Mouse (Mus musculus): ENCODE measurements around the gene Magi2. TPM values are rescaled to one million over a fixed set of nuclear protein-coding genes. Genes with fewer than 3 reads are reported as not detected.

The Magi2 gene
- polyA plus RNA-seq, 1 experiment from 2014 or later = 1.9 TPM

DNA sequence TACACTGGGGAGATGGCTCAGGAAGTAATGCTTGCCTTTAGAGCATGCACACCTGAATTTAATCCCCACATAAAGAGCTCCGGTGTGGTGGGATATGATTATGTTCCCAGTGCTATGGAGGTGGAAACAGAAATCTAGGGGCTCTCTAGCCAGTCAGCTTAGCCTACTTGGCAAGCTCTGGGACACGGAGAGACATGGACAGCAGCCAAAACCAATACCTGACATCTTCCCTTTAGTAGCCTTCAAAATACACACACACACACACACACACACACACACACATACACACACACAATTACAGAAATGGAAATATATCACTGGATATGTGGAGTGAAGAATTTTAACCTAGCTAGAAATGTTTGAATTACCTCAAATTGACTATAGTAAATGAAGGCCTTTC, 1265.1 kb downstream of the Magi2 start:
- H3K4me1 ChIP-seq (ENCODE audit: insufficient read depth, low read depth, low read length) = no peaks in the 10 kb centered on the region

DNA sequence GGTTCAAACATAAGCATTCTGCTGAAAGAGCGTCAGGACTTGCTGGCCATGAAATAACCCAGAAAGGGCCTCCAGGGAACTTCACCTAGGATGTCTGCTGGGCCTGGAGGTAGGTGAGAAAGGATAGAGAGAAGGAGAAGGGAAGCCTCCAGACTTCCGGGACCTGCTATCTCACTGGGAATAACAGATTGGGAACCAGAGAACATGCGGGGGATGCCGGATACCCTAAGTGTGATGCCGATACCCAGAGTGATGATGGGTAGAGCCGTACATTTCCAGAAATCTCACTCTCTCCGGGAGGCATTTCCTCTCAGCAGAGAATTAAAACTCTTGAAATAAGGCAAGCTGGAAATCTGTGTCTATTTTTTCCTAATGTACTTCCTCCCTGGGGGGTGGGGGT, 1265.8 kb downstream of the Magi2 start:
- DNase-seq (ENCODE audit: low spot score) = no peak

More for the DNA sequence above, 1265.1 kb downstream of the Magi2 start:
- H3K9ac ChIP-seq (replicated peaks; ENCODE audit: low read depth) = no peak overlapping the region
- 67% methylated on average over 2 of the region's 2 CpGs for WGBS
- H3K4me2 ChIP-seq (replicated peaks; ENCODE audit: low read depth, low read length) = no peak overlapping the region
- TF ChIP-seq EP300 (IDR thresholded peaks at IDR 0.05) = no peak
- no peak for TF ChIP-seq CTCF (IDR thresholded peaks at IDR 0.05)
- H3K36me3 ChIP-seq (ENCODE audit: insufficient read depth, low read length) = no peaks in the 10 kb centered on the region
- H3K9me3 ChIP-seq (ENCODE audit: low read length) = no peaks in the 10 kb centered on the region
- H3K27ac ChIP-seq (ENCODE audit: low read length) = no peak overlapping the region
- ATAC-seq = no peak
- DNase-seq (ENCODE audit: low spot score) = no peak
- no peak overlapping the region for H3K4me3 ChIP-seq (ENCODE audit: low read depth, low read length)
- no peaks in the 10 kb centered on the region for H3K27me3 ChIP-seq (replicated peaks; ENCODE audit: insufficient read depth, low read length)

DNA sequence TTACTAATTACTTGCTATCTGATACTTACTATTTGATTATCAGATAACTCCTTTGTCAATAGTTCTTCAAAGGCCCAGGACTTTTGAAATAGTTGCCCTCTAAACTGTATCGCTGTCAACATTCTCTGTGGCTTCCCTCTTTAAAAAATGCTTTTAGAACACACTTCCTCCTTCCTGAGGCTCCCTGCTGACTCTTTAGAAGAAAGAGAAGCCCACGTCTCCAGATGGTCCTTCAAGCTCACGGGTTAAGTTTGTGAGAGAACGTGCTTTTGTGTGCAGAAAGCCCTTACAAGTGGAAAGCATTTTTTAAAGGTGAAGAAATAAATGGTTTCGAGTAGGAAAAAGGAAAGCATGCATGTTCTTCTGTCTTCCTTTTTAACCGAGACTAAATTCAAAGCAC, 1267.2 kb downstream of the Magi2 start:
- no peak overlapping the region for H3K9ac ChIP-seq (replicated peaks; ENCODE audit: low read depth)
- no peaks in the 10 kb centered on the region for H3K4me1 ChIP-seq (ENCODE audit: insufficient read depth, low read depth, low read length)
- DNase-seq (ENCODE audit: low spot score) (peak; percentile 31), ATAC-seq (no peak)
- 42% methylated on average over 6 of the region's 6 CpGs for WGBS
- no peak overlapping the region for H3K4me3 ChIP-seq (ENCODE audit: low read depth, low read length)
- H3K27me3 ChIP-seq (replicated peaks; ENCODE audit: insufficient read depth, low read length) = no peaks in the 10 kb centered on the region
- no peak overlapping the region for H3K27ac ChIP-seq (ENCODE audit: low read length)
- TF ChIP-seq EP300 (IDR thresholded peaks at IDR 0.05) = no peak
- no peak for TF ChIP-seq CTCF (IDR thresholded peaks at IDR 0.05)
- H3K9me3 ChIP-seq (ENCODE audit: low read length) = no peaks in the 10 kb centered on the region
- no peaks in the 10 kb centered on the region for H3K36me3 ChIP-seq (ENCODE audit: insufficient read depth, low read length)
- no peak overlapping the region for H3K4me2 ChIP-seq (replicated peaks; ENCODE audit: low read depth, low read length)

More for the DNA sequence above, 1265.8 kb downstream of the Magi2 start:
- Histone ChIP-seq H3K4me2 (replicated peaks; ENCODE audit: low read depth, low read length) (no peak overlapping the region), H3K4me1 (ENCODE audit: insufficient read depth, low read depth, low read length) (no peaks in the 10 kb centered on the region), H3K36me3 (ENCODE audit: insufficient read depth, low read length) (no peaks in the 10 kb centered on the region), H3K9ac (replicated peaks; ENCODE audit: low read depth) (no peak overlapping the region), H3K4me3 (ENCODE audit: low read depth, low read length) (no peak overlapping the region), H3K27me3 (replicated peaks; ENCODE audit: insufficient read depth, low read length) (no peaks in the 10 kb centered on the region), H3K9me3 (ENCODE audit: low read length) (no peaks in the 10 kb centered on the region), H3K27ac (ENCODE audit: low read length) (no peak overlapping the region)
- TF ChIP-seq EP300 (IDR thresholded peaks at IDR 0.05) (no peak), CTCF (IDR thresholded peaks at IDR 0.05) (no peak)
- 86% methylated on average over 7 of the region's 7 CpGs for WGBS
- no peak for ATAC-seq

DNA sequence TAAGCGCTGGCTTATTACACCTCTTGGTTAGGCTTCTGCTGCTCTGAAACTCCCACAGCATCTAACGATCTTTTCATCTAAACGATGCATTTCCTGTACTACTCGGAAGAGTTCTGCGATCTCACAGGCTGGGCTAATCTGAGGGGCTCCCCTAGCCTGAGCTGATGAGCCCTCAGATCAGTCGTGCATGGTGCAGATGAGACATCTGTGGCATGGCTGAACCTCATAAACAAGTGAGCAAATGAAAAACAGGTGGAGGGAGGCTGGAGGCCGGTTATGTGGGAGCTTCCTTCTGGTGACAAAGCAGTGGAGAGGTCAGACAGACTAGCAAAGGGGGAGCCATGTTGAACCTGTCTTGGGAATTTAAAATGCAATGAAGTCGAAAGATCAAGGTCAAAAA, 1270.1 kb downstream of the Magi2 start:
- no peak overlapping the region for H3K4me3 ChIP-seq (ENCODE audit: low read depth, low read length)

DNA sequence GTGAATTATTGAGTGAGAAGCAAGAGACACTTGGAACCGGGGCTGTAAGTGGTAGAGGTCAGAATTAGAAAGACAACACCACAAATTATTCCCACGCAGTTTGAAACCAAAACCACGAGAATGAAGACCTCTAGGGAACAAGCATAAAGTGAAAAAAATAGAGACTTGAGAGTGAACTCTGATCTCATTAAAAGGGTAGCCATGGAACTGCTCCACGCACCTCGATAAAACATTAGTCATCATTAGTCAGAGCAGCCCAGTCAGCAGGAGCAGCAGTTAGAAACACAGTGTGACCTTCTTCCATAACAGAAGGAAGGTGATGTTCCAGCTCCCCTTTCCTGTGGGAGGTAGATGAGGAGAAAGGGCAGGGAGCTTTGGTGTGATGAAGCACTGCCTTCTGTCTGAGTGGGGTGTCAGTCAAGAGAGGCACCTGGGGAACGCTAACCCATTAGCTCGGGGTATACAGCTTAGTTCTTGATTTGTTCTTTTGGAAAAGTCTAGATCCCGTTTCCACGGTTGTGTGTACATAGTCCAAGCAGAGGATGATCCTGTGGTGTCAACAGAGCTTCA, 1272.3 kb downstream of the Magi2 start:
- Histone ChIP-seq H3K27me3 (replicated peaks; ENCODE audit: insufficient read depth, low read length) (no peaks in the 10 kb centered on the region), H3K36me3 (ENCODE audit: insufficient read depth, low read length) (no peaks in the 10 kb centered on the region), H3K4me3 (ENCODE audit: low read depth, low read length) (no peak overlapping the region), H3K9me3 (ENCODE audit: low read length) (no peaks in the 10 kb centered on the region), H3K4me1 (ENCODE audit: insufficient read depth, low read depth, low read length) (no peaks in the 10 kb centered on the region), H3K4me2 (replicated peaks; ENCODE audit: low read depth, low read length) (no peak overlapping the region), H3K27ac (ENCODE audit: low read length) (no peak overlapping the region), H3K9ac (replicated peaks; ENCODE audit: low read depth) (no peak overlapping the region)
- DNase-seq (ENCODE audit: low spot score) (no peak), ATAC-seq (no peak)
- TF ChIP-seq EP300 (IDR thresholded peaks at IDR 0.05) (no peak), CTCF (IDR thresholded peaks at IDR 0.05) (no peak)
- 68% methylated on average over 9 of the region's 9 CpGs for WGBS

More for the DNA sequence above, 1270.1 kb downstream of the Magi2 start:
- TF ChIP-seq EP300 (IDR thresholded peaks at IDR 0.05) (no peak), CTCF (IDR thresholded peaks at IDR 0.05) (no peak)
- no peaks in the 10 kb centered on the region for H3K36me3 ChIP-seq (ENCODE audit: insufficient read depth, low read length)
- DNase-seq (ENCODE audit: low spot score) = no peak
- WGBS = 60% methylated on average over 8 of the region's 8 CpGs
- H3K27me3 ChIP-seq (replicated peaks; ENCODE audit: insufficient read depth, low read length) = no peaks in the 10 kb centered on the region
- H3K9ac ChIP-seq (replicated peaks; ENCODE audit: low read depth) = no peak overlapping the region
- H3K4me2 ChIP-seq (replicated peaks; ENCODE audit: low read depth, low read length) = no peak overlapping the region
- H3K4me1 ChIP-seq (ENCODE audit: insufficient read depth, low read depth, low read length) = no peaks in the 10 kb centered on the region
- ATAC-seq = no peak
- H3K27ac ChIP-seq (ENCODE audit: low read length) = no peak overlapping the region
- no peaks in the 10 kb centered on the region for H3K9me3 ChIP-seq (ENCODE audit: low read length)

DNA sequence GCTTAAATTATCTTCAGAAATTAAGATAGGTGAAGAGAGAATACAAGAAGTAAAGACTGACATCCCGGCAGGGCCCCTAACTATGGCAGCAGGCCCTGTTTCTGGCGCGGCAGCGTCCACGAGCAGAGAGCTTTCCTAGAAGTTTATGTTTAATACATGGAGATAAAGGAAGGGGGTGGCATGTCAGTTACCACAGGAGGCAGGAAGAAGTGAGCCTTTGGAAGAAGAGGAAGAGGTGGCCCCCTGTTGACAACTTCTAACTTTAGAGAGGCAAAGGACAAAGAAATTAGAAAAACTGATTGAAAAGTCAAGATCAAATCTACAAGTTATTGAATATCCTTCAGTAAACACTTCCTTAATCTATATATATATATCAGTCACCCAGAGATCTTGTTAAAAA, 1281.8 kb downstream of the Magi2 start:
- no peak for ATAC-seq
- Histone ChIP-seq H3K4me2 (replicated peaks; ENCODE audit: low read depth, low read length) (no peak overlapping the region), H3K9me3 (ENCODE audit: low read length) (no peaks in the 10 kb centered on the region), H3K4me3 (ENCODE audit: low read depth, low read length) (no peak overlapping the region), H3K27ac (ENCODE audit: low read length) (no peak overlapping the region), H3K36me3 (ENCODE audit: insufficient read depth, low read length) (no peaks in the 10 kb centered on the region), H3K4me1 (ENCODE audit: insufficient read depth, low read depth, low read length) (no peaks in the 10 kb centered on the region), H3K27me3 (replicated peaks; ENCODE audit: insufficient read depth, low read length) (no peaks in the 10 kb centered on the region), H3K9ac (replicated peaks; ENCODE audit: low read depth) (no peak overlapping the region)
- no peak for DNase-seq (ENCODE audit: low spot score)
- TF ChIP-seq EP300 (IDR thresholded peaks at IDR 0.05) = no peak
- TF ChIP-seq CTCF (IDR thresholded peaks at IDR 0.05) = no peak
- WGBS = 22% methylated on average over 5 of the region's 5 CpGs

DNA sequence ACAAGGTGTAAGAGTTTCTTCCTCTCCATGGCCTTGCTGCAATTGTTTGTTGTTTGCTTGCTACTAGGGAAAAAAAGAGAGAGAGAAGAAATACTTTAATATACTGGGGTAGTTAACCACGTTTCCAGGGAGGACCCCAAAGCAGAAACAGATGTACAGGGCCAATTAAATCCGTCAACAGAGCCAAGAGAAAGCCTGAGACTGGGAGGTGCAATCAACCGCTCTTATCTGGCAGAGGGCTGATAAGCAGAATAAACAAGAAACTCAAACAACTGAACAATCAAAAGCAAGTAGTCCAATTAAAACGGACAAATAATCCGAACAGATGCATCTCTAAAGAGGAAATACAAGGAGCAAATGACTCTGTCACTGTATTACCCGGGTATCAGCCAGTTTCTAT, 1282.8 kb downstream of the Magi2 start:
- Histone ChIP-seq H3K36me3 (ENCODE audit: insufficient read depth, low read length) (no peaks in the 10 kb centered on the region), H3K9me3 (ENCODE audit: low read length) (no peaks in the 10 kb centered on the region), H3K4me1 (ENCODE audit: insufficient read depth, low read depth, low read length) (no peaks in the 10 kb centered on the region), H3K4me2 (replicated peaks; ENCODE audit: low read depth, low read length) (no peak overlapping the region), H3K4me3 (ENCODE audit: low read depth, low read length) (no peak overlapping the region), H3K27me3 (replicated peaks; ENCODE audit: insufficient read depth, low read length) (no peaks in the 10 kb centered on the region), H3K9ac (replicated peaks; ENCODE audit: low read depth) (no peak overlapping the region), H3K27ac (ENCODE audit: low read length) (no peak overlapping the region)
- 23% methylated on average over 6 of the region's 6 CpGs for WGBS
- no peak for TF ChIP-seq CTCF (IDR thresholded peaks at IDR 0.05)
- TF ChIP-seq EP300 (IDR thresholded peaks at IDR 0.05) = no peak
- no peak for DNase-seq (ENCODE audit: low spot score)
- no peak for ATAC-seq

Measured in lung, postnatal 0 days (tissue).